Mouse (Mus musculus): ENCODE results near the gene Appl1. TPM values are rescaled to one million over a fixed set of nuclear protein-coding genes. Genes with fewer than 3 reads are reported as not detected.
"Not testable (repeated sequence)": the region's sequence is repeated elsewhere in the genome, so short reads cannot be mapped to it uniquely, and the experiment has no call there.

The Appl1 gene
- polyA plus RNA-seq, 1 experiment from 2014 or later, result 62.6 TPM

DNA sequence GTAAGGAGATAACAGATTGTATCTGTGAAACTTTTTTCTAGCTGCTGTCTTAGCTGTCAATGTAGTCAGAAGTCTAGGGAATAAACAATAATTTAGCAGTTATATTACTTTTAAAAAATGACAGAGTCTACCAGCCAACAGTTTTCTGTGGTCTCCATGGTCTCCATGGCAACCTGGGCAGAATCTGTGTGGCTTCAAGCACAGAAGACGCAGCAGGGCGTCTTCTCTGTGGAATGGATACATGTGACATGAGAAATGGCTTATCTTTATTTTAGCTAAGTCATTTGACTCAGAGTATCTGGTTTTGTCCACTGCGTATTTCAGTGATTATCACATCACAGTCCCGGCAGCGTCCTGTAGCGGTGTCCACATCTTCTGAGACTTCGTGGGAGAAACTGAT, 5.2 kb upstream of the Appl1 start:
- WGBS, result 47% methylated on average over 7 of the region's 7 CpGs
- ATAC-seq (ENCODE audit: low FRiP score), result no peak
- peak; percentile 33 for DNase-seq (ENCODE audit: low spot score)

DNA sequence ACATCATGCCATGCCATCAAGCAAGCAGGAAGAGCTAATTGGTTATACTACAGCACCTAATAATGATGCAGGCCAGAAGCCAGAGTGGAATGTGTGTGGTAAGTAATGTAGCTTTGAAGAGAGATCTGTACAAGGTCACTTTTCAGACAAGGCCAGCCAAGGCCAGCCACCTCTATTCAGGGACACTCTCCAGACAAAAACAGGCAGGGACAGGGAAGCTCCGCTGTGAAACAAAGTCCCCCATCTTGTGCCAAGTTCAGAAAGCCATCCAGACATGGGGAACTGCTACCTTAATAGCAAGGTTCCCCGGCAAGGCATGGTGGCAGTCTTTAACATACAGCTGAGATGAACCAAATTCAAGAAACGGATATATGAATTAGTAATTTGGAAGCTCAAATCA, 4.5 kb upstream of the Appl1 start:
- WGBS, result 78% methylated on average over 3 of the region's 3 CpGs

More for the DNA sequence above, 5.2 kb upstream of the Appl1 start:
- no peak overlapping the region for H3K4me3 ChIP-seq (ENCODE audit: low read depth, low read length)
- H3K9ac ChIP-seq (ENCODE audit: low read depth, low read length), result no peak overlapping the region
- H3K27me3 ChIP-seq (ENCODE audit: control insufficient read depth, insufficient read depth, low read length), result no peaks in the 10 kb centered on the region
- H3K9me3 ChIP-seq (ENCODE audit: control insufficient read depth, low read length), result no peaks in the 10 kb centered on the region
- no peaks in the 10 kb centered on the region for H3K36me3 ChIP-seq (ENCODE audit: control insufficient read depth, insufficient read depth, low read length)
- no peak overlapping the region for H3K4me2 ChIP-seq (replicated peaks; ENCODE audit: low read depth, low read length)
- H3K4me1 ChIP-seq (replicated peaks; ENCODE audit: control insufficient read depth, insufficient read depth, low read length), result peaks cover 2% of the 10 kb centered on the region; the same call in 1 of the 2 replicates
- H3K27ac ChIP-seq (ENCODE audit: low read depth, low read length), result no peak overlapping the region

DNA sequence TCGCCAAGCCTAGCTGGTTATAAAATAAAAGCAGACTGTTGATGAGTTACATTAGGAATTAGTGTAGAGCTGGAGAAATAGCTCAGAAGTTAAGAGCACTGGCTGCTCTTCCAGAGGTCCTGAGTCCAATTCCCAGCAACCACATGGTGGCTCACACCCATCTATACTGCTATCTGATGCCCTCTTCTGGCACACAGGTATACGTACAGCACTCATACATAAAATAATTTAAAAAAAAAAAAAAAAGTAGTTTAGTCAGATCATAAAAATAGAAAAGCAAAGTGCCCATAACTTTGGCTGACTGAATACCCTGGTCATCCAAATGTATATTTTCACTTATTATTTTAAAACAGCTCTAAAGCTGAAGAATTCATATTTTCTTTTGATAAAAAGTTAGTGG, 2.1 kb upstream of the Appl1 start:
- Histone ChIP-seq H3K27me3 (ENCODE audit: control insufficient read depth, insufficient read depth, low read length) (no peaks in the 10 kb centered on the region), H3K27ac (ENCODE audit: low read depth, low read length) (no peak overlapping the region), H3K4me3 (ENCODE audit: low read depth, low read length) (no peak overlapping the region), H3K4me1 (replicated peaks; ENCODE audit: control insufficient read depth, insufficient read depth, low read length) (peaks cover 2% of the 10 kb centered on the region; the same call in 1 of the 2 replicates), H3K4me2 (replicated peaks; ENCODE audit: low read depth, low read length) (no peak overlapping the region), H3K9ac (ENCODE audit: low read depth, low read length) (no peak overlapping the region), H3K9me3 (ENCODE audit: control insufficient read depth, low read length) (no peaks in the 10 kb centered on the region), H3K36me3 (ENCODE audit: control insufficient read depth, insufficient read depth, low read length) (no peaks in the 10 kb centered on the region)
- ATAC-seq (ENCODE audit: low FRiP score) (no peak), DNase-seq (ENCODE audit: low spot score) (no peak)
- 78% methylated on average over 2 of the region's 2 CpGs for WGBS

More for the DNA sequence above, 4.5 kb upstream of the Appl1 start:
- Histone ChIP-seq H3K4me1 (replicated peaks; ENCODE audit: control insufficient read depth, insufficient read depth, low read length) (peaks cover 2% of the 10 kb centered on the region; the same call in 1 of the 2 replicates), H3K4me2 (replicated peaks; ENCODE audit: low read depth, low read length) (no peak overlapping the region), H3K9me3 (ENCODE audit: control insufficient read depth, low read length) (no peaks in the 10 kb centered on the region), H3K9ac (ENCODE audit: low read depth, low read length) (no peak overlapping the region), H3K4me3 (ENCODE audit: low read depth, low read length) (no peak overlapping the region), H3K27me3 (ENCODE audit: control insufficient read depth, insufficient read depth, low read length) (no peaks in the 10 kb centered on the region), H3K36me3 (ENCODE audit: control insufficient read depth, insufficient read depth, low read length) (no peaks in the 10 kb centered on the region), H3K27ac (ENCODE audit: low read depth, low read length) (no peak overlapping the region)
- ATAC-seq (ENCODE audit: low FRiP score), result no peak
- DNase-seq (ENCODE audit: low spot score), result no peak

DNA sequence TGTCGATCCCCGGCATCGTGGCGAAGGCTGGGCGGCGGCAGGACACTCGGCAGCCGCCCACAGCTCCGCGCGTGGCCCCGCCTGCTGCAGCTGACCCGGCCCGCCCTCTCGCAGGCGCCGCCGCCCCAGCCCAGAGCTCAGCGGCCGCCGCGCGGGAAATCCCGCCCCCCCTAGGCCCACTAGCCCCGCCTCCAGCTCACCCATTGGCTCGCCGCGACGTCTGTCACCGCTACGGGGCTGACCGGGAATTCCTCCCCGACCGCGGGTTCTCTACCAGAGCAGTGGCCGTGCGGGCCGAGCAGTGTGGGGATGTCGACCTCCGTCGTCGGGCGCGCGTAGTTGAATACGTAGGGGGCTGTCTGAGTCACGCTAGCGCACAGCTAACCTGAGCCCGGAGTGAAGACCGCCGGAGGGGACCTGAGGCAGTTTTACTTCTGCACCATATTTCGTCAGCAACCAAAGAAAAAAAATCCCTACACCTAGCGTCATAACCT, 546 bp downstream of the Appl1 start:
- Histone ChIP-seq H3K27me3 (ENCODE audit: control insufficient read depth, insufficient read depth, low read length) (no peaks in the 10 kb centered on the region), H3K4me1 (replicated peaks; ENCODE audit: control insufficient read depth, insufficient read depth, low read length) (no peaks in the 10 kb centered on the region), H3K9me3 (ENCODE audit: control insufficient read depth, low read length) (no peaks in the 10 kb centered on the region), H3K36me3 (ENCODE audit: control insufficient read depth, insufficient read depth, low read length) (no peaks in the 10 kb centered on the region), H3K4me3 (ENCODE audit: low read depth, low read length) (peak overlapping the region; percentile 94), H3K9ac (ENCODE audit: low read depth, low read length) (peak overlapping the region; percentile 87), H3K4me2 (replicated peaks; ENCODE audit: low read depth, low read length) (peak overlapping the region; percentile 63), H3K27ac (ENCODE audit: low read depth, low read length) (peak overlapping the region; percentile 86)
- WGBS, result under 1% methylated on average over 50 of the region's 53 CpGs
- ATAC-seq (ENCODE audit: low FRiP score) (peak; percentile 98), DNase-seq (ENCODE audit: low spot score) (peak; percentile 99)

DNA sequence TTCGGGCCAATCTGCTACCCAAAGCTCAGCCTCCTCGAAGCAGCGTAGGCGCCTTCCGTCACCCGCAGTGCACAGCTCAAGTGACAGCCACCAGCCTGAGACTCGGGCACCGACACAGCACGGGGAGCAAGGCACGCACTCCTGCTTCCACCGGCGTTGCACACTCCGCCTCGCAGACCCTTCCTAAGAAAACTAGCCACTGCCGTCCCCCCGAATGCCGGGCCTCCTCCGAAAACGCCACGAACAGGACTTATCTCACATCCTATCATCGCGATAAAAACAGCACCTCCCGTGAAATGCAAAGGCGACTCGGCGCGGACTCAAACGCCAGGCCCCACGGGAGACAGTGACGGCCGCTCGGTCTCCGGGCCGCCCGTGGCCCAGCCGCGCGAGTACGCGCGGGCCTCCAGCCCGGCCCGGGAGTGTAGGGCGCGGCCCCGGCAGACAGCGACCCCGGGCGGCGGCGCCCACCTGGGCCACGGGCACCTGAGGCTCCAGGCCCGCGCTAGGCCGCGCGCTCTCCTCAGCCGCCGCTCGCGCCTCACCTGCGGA, 1.1 kb downstream of the Appl1 start:
- Histone ChIP-seq H3K4me1 (replicated peaks; ENCODE audit: control insufficient read depth, insufficient read depth, low read length) (no peaks in the 10 kb centered on the region), H3K9ac (ENCODE audit: low read depth, low read length) (peak overlapping the region; percentile 87), H3K4me2 (replicated peaks; ENCODE audit: low read depth, low read length) (peak overlapping the region; percentile 63), H3K9me3 (ENCODE audit: control insufficient read depth, low read length) (no peaks in the 10 kb centered on the region), H3K27ac (ENCODE audit: low read depth, low read length) (peak overlapping the region; percentile 86), H3K27me3 (ENCODE audit: control insufficient read depth, insufficient read depth, low read length) (no peaks in the 10 kb centered on the region), H3K36me3 (ENCODE audit: control insufficient read depth, insufficient read depth, low read length) (no peaks in the 10 kb centered on the region), H3K4me3 (ENCODE audit: low read depth, low read length) (peak overlapping the region; percentile 94)
- under 1% methylated on average over 59 of the region's 62 CpGs for WGBS
- peak; percentile 90 for ATAC-seq (ENCODE audit: low FRiP score)
- DNase-seq (ENCODE audit: low spot score), result peak; percentile 74

DNA sequence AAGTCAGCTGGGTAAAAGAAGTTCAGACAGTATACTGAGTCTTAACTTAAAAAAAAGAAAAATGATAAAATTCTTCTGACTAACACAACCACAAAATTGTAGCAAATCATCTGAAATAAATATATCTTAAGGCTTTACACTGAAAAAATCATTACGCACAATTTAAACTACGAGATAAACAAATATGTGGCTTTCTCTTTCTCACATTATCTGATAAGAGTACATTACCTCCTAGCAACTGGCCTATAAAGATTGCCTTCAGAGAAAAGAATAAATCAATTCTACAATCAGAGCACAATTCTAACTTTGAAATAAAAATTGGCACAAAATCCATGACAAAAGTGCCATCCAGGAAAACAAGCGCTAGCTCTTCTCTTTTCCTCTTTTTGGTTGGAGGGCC, 1.9 kb downstream of the Appl1 start:
- Histone ChIP-seq H3K27ac (ENCODE audit: low read depth, low read length) (no peak overlapping the region), H3K4me3 (ENCODE audit: low read depth, low read length) (peak overlapping the region; percentile 94; the same call in 1 of the 2 replicates), H3K27me3 (ENCODE audit: control insufficient read depth, insufficient read depth, low read length) (no peaks in the 10 kb centered on the region), H3K9ac (ENCODE audit: low read depth, low read length) (peak overlapping the region; percentile 87; the same call in 1 of the 2 replicates), H3K9me3 (ENCODE audit: control insufficient read depth, low read length) (no peaks in the 10 kb centered on the region), H3K4me1 (replicated peaks; ENCODE audit: control insufficient read depth, insufficient read depth, low read length) (no peaks in the 10 kb centered on the region), H3K36me3 (ENCODE audit: control insufficient read depth, insufficient read depth, low read length) (no peaks in the 10 kb centered on the region), H3K4me2 (replicated peaks; ENCODE audit: low read depth, low read length) (peak overlapping the region; percentile 63)
- DNase-seq (ENCODE audit: low spot score) (no peak), ATAC-seq (ENCODE audit: low FRiP score) (no peak)
- 91% methylated on average over 3 of the region's 3 CpGs for WGBS

DNA sequence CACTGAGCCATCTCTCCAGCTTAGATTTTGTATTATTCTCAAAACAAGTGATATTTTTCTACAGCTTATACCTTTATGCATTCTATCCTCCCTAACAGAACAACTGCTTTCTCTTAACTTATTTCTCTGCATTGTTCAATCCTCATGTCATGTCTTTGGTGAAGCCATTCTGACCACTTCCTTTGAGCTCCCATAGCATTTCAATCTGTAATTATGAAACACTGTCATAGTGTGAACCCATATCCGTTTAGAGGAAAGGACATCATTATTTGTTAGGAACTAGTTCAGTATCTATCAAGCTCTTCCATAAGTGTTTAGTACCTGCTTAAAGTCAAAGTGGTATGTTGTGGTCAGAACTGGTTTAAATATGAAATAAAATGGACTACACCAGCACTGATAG, 10.5 kb downstream of the Appl1 start:
- H3K4me2 ChIP-seq (replicated peaks; ENCODE audit: low read depth, low read length), result no peak overlapping the region
- no peak overlapping the region for H3K9ac ChIP-seq (ENCODE audit: low read depth, low read length)
- no peaks in the 10 kb centered on the region for H3K4me1 ChIP-seq (replicated peaks; ENCODE audit: control insufficient read depth, insufficient read depth, low read length)
- no peaks in the 10 kb centered on the region for H3K27me3 ChIP-seq (ENCODE audit: control insufficient read depth, insufficient read depth, low read length)
- ATAC-seq (ENCODE audit: low FRiP score) (no peak), DNase-seq (ENCODE audit: low spot score) (no peak)
- H3K4me3 ChIP-seq (ENCODE audit: low read depth, low read length), result no peak overlapping the region
- 82% methylated on average over 1 of the region's 1 CpGs for WGBS
- H3K9me3 ChIP-seq (ENCODE audit: control insufficient read depth, low read length), result no peaks in the 10 kb centered on the region
- no peak overlapping the region for H3K27ac ChIP-seq (ENCODE audit: low read depth, low read length)
- no peaks in the 10 kb centered on the region for H3K36me3 ChIP-seq (ENCODE audit: control insufficient read depth, insufficient read depth, low read length)

DNA sequence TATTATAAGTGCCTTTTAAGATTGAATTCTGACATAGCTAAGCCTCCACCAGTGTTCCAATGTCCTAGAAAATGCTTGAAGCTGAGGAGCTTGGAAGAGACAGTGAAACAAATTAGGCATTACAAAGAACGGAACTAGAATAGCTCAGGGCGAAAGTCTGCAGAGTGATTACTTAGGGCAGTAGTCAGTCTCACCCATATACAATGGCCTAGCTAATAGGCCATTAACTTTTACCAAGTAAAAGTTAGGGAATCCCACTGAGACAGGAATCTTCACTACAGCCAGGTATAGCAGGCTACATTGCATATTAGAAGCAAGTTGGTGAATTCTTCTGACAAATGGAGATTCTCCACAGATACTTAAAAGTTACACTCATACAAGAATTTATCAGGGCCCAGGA, 14.9 kb downstream of the Appl1 start:
- H3K4me3 ChIP-seq (ENCODE audit: low read depth, low read length); H3K9ac ChIP-seq (ENCODE audit: low read depth, low read length); H3K36me3 ChIP-seq (ENCODE audit: control insufficient read depth, insufficient read depth, low read length); H3K27me3 ChIP-seq (ENCODE audit: control insufficient read depth, insufficient read depth, low read length); H3K27ac ChIP-seq (ENCODE audit: low read depth, low read length); ATAC-seq (ENCODE audit: low FRiP score); H3K9me3 ChIP-seq (ENCODE audit: control insufficient read depth, low read length); H3K4me2 ChIP-seq (replicated peaks; ENCODE audit: low read depth, low read length); DNase-seq (ENCODE audit: low spot score); H3K4me1 ChIP-seq (replicated peaks; ENCODE audit: control insufficient read depth, insufficient read depth, low read length): not testable (repeated sequence)
- 68% methylated on average over 2 of the region's 2 CpGs for WGBS

DNA sequence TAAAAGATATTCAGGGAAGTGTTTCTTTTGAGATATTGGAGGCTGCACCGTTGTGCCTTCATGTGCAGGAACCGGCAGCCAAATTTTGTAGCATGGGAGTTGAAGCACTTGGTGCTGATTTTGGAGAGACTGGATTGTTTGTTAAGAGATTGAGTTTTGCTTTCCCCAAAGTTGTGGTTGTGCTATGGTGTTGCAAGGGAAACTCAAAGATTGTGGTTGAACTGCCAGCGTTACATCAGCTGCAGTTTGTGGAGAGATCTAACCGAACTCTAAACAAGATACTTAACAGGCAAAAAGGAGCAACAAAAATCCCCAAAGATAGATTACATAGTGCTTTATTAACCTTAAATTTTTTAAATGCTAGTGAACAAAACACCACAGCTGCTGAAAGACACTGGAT, 35.5 kb downstream of the Appl1 start:
- Histone ChIP-seq H3K4me2 (replicated peaks; ENCODE audit: low read depth, low read length) (no peak overlapping the region), H3K36me3 (ENCODE audit: control insufficient read depth, insufficient read depth, low read length) (no peaks in the 10 kb centered on the region), H3K4me3 (ENCODE audit: low read depth, low read length) (no peak overlapping the region), H3K9ac (ENCODE audit: low read depth, low read length) (no peak overlapping the region), H3K4me1 (replicated peaks; ENCODE audit: control insufficient read depth, insufficient read depth, low read length) (no peaks in the 10 kb centered on the region), H3K27ac (ENCODE audit: low read depth, low read length) (no peak overlapping the region), H3K27me3 (ENCODE audit: control insufficient read depth, insufficient read depth, low read length) (no peaks in the 10 kb centered on the region), H3K9me3 (ENCODE audit: control insufficient read depth, low read length) (no peaks in the 10 kb centered on the region)
- no peak for DNase-seq (ENCODE audit: low spot score)
- no peak for ATAC-seq (ENCODE audit: low FRiP score)
- WGBS, result 90% methylated on average over 4 of the region's 4 CpGs

Measured in hindbrain, embryonic 11.5 days (tissue).